Mouse (Mus musculus): ENCODE measurements around the gene Fgfr2.

The Fgfr2 gene

GRCm38 (mm10) chr7:130117466-130118123 is 3005.6 kb downstream of the Fgfr2 start:
- DNase-seq (ENCODE audit: low spot score), result no peak

GRCm38 (mm10) chr7:130114436-130114835 is 3008.7 kb downstream of the Fgfr2 start:
- no peak for DNase-seq (ENCODE audit: low spot score)
